Mouse (Mus musculus) limb, embryonic 15.5 days (tissue): ENCODE measurements at regions not wholly inside any gene's neighbourhood (a gene's known extent, or its start where the extent isn't known, plus 50 kb on each side); places are given as distances from the start of the nearest gene placed in this dataset.

Source experiments
- ATAC-seq: fragments of 200-750 bp; cut with Nextera tagmentation; 2 replicates; pipeline ENCODE4 v1.8.0; 2017; ENCODE audit warnings: low read depth, moderate TSS enrichment; ENCODE audit not compliant: insufficient number of reproducible peaks, low FRiP score, low TSS enrichment
- H3K27ac ChIP-seq: fragments of 300-500 bp; sonication (generic); 2 replicates; pipeline ENCODE4 v1.5.1; 2015; ENCODE audit warnings: moderate library complexity, mild to moderate bottlenecking, inconsistent platforms
- H3K27me3 ChIP-seq: fragments of 300-500 bp; sonication (generic); 2 replicates; pipeline ENCODE4 v1.6.1; 2015; ENCODE audit warnings: inconsistent platforms
- H3K36me3 ChIP-seq: fragments of 300-500 bp; sonication (generic); 2 replicates; pipeline ENCODE4 v1.6.1; 2015; ENCODE audit warnings: inconsistent platforms
- H3K4me1 ChIP-seq: fragments of 300-500 bp; sonication (generic); 2 replicates; pipeline ENCODE4 v1.6.1; 2015; ENCODE audit warnings: inconsistent platforms
- H3K4me2 ChIP-seq: fragments of 300-500 bp; sonication (generic); 2 replicates; pipeline ENCODE4 v1.6.1; 2015; ENCODE audit warnings: mild to moderate bottlenecking, inconsistent platforms
- H3K4me3 ChIP-seq: fragments of 300-500 bp; sonication (generic); 2 replicates; pipeline ENCODE4 v1.5.1; 2015; ENCODE audit warnings: mild to moderate bottlenecking, inconsistent platforms
- H3K9ac ChIP-seq: fragments of 300-500 bp; sonication (generic); 2 replicates; pipeline ENCODE4 v1.6.1; 2015; ENCODE audit warnings: inconsistent platforms
- H3K9me3 ChIP-seq: fragments of 300-500 bp; sonication (generic); 2 replicates; pipeline ENCODE4 v1.6.1; 2016; ENCODE audit warnings: inconsistent platforms
- WGBS: fragments of 180-500 bp; shearing (Covaris S2); methylation state at CpG from one replicate; pipeline ENCODE4 v1.1.7; 2015; 5-methylcytosine and 5-hydroxymethylcytosine counted together

DNA sequence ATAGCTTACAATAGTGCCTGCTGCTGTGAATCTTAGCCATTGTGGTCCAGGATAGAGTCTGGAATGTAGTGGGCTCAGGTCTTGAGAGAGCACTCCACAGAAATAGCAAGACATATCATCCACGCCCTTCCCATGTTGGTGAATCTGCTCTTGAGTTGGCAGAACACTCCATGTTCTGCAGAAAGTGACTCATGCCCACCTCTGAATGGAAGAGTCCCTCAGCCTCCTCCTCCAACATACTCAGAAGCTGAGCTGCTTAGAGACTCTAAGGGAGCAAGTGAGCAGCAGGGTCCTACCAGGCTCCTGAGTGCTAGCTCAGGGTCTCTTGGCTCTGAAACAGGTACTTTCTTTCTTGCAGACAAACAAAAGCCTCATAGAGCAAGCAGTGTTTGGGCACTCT lies 284.7 kb downstream of the Rps24 start:
- peaks cover 34% of the 10 kb centered on the region for H3K4me1 ChIP-seq
- 94% methylated on average over 1 of the region's 1 CpGs for WGBS
- no peaks in the 10 kb centered on the region for H3K36me3 ChIP-seq
- H3K4me3 ChIP-seq, result no peak overlapping the region
- H3K27me3 ChIP-seq, result no peaks in the 10 kb centered on the region
- H3K9ac ChIP-seq, result no peak overlapping the region
- no peaks in the 10 kb centered on the region for H3K9me3 ChIP-seq
- no peak overlapping the region for H3K4me2 ChIP-seq
- H3K27ac ChIP-seq, result no peak overlapping the region
- ATAC-seq, result no peak

DNA sequence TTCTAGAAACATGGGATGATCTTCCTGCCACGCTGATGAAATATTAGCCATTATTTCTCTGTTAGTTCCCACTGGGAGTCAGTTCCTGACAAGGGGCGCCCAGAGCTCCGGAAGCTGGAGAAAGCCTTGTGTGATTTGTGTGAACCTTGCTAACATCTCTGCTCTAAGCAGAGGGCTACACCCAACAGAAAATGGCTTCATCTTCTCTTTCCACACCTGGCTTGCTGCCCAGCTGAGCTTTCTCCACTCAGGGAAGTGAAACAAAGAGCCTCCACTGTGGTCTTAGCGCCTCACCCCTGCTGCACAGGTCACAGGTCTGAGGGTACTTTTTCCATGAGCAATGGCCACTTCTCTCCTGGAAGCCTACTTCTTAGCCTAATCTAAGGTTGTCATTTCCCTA lies 285.2 kb downstream of the Rps24 start:
- WGBS, result 73% methylated on average over 4 of the region's 4 CpGs
- ATAC-seq, result no peak

DNA sequence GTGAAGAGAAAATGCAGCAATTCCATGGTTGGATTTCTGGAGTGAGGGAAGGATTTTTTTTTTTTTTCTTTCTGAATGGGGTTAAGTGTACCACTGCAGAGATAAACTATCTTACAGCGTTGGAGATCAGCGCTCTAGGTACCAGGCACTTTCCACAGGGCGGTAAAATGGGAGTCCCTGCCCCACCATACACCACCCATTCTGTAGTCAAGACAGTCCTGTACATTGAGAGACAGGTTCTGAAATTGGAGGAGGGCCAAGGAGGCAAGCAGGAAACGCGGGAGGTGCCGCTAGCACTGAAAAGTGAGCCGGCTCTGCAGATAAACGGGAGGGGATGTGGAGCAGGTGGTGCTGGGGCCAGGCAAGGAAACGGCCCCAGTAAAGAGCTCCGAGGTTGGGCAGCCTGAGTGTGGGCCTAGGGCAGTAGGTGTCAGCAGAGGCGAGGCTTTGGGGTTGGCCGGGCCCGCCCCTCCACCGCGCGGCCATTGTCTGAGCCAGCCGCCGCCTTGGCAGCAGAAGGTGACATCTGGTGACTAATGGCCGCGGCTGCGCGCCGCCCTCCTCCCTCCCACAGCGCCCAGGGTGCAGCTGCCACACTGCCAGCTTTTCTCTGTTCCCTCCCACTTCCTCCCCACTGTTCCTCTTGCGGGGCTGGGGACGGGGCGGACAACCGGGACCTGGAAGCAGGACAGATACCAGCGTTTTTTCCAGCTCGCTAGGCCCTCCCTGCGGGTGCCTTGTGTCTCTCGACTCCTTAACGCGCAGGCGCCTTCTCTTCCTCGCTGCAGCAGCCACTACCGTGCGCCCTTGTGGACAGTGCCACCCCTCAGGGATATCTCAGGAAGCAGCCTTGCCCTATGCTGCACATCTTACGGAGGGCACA lies 292.1 kb downstream of the Rps24 start:
- Histone ChIP-seq H3K36me3 (no peaks in the 10 kb centered on the region), H3K4me1 (peaks cover 27% of the 10 kb centered on the region), H3K4me3 (peak overlapping the region; percentile 34), H3K4me2 (peak overlapping the region; percentile 58), H3K9ac (0 out of 2 replicates have a peak overlapping the region, but pooled peaks have one; percentile 14), H3K9me3 (no peaks in the 10 kb centered on the region), H3K27me3 (no peaks in the 10 kb centered on the region), H3K27ac (peak overlapping the region; percentile 90)
- ATAC-seq, result peak; percentile 88
- 2% methylated on average over 37 of the region's 39 CpGs for WGBS

More for the DNA sequence above, 285.2 kb downstream of the Rps24 start:
- no peaks in the 10 kb centered on the region for H3K9me3 ChIP-seq
- no peak overlapping the region for H3K4me2 ChIP-seq
- no peak overlapping the region for H3K9ac ChIP-seq
- peaks cover 34% of the 10 kb centered on the region for H3K4me1 ChIP-seq
- no peaks in the 10 kb centered on the region for H3K27me3 ChIP-seq
- no peak overlapping the region for H3K4me3 ChIP-seq
- no peak overlapping the region for H3K27ac ChIP-seq
- no peaks in the 10 kb centered on the region for H3K36me3 ChIP-seq

DNA sequence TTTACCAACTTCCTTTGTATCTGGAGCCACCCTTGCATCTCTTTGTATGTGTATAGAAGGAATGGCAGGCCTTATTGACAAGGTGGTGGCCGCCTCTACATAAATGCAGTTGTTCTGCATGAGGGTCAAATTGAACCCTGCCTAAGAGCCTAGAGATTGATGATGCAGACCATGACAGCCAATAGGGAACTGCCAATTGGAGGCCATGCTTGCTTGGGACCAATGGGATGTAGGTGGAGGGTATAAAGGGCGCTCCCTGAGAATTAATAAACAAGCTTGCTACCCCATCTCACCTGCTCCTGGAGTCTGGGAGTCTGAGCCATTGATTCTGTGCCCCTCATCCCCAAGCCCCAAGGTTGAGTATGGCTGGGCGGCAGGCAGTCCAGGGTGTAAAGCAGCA lies 294.7 kb downstream of the Rps24 start:
- Histone ChIP-seq H3K9me3 (no peaks in the 10 kb centered on the region), H3K9ac (no peak overlapping the region), H3K27me3 (no peaks in the 10 kb centered on the region), H3K36me3 (no peaks in the 10 kb centered on the region), H3K4me3 (no peak overlapping the region), H3K27ac (no peak overlapping the region), H3K4me1 (peaks cover 27% of the 10 kb centered on the region), H3K4me2 (no peak overlapping the region)
- ATAC-seq, result no peak
- WGBS, result 87% methylated on average over 3 of the region's 3 CpGs

DNA sequence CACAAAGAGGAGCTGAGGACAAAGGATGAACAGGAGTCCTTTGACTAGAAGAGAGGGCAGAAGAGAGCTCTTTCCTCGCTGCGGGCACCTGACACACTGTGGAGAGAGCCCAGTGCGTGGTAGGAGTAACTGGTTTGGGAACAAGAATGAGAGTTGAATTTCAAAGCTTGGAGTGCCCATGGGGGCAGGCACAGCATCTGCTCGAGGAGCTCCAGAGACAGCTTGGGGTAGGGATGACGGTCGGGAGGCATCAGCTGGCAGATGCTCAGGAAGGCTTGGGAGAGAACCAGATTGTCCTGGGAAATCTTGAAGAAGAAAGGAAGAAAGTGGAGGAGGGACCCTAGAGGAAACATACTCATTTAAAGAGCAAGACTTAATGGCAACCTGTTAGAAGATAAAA lies 297.0 kb downstream of the Rps24 start:
- H3K9me3 ChIP-seq, result no peaks in the 10 kb centered on the region
- H3K27me3 ChIP-seq, result no peaks in the 10 kb centered on the region
- no peaks in the 10 kb centered on the region for H3K36me3 ChIP-seq
- no peak overlapping the region for H3K4me3 ChIP-seq
- H3K4me2 ChIP-seq, result no peak overlapping the region
- H3K27ac ChIP-seq, result no peak overlapping the region
- H3K9ac ChIP-seq, result no peak overlapping the region
- WGBS, result 63% methylated on average over 6 of the region's 6 CpGs
- no peak for ATAC-seq
- H3K4me1 ChIP-seq, result peaks cover 19% of the 10 kb centered on the region

DNA sequence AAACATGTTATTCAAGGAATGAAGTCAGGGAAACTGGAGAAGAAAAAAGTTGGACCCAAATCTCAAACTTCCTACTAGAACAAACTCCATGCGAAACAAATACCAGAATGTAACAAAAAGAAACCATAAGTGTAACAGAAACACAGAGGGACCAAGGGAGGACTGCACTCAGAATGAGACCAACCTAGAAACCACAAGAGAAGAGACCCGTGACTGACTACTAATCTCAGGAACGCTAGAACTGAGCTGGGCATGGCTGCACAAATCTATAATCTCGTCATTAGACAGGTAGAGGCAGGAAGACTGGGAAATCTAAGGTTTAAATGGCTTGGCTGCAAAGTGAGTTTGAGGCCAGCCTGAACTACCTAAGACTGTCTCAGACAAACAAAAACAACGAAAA lies 298.5 kb downstream of the Rps24 start:
- Histone ChIP-seq H3K27ac (no peak overlapping the region), H3K4me3 (no peak overlapping the region), H3K4me2 (no peak overlapping the region), H3K9me3 (no peaks in the 10 kb centered on the region), H3K36me3 (no peaks in the 10 kb centered on the region), H3K4me1 (peaks cover 3% of the 10 kb centered on the region), H3K27me3 (no peaks in the 10 kb centered on the region), H3K9ac (no peak overlapping the region)
- WGBS, result 80% methylated on average over 5 of the region's 5 CpGs
- no peak for ATAC-seq

DNA sequence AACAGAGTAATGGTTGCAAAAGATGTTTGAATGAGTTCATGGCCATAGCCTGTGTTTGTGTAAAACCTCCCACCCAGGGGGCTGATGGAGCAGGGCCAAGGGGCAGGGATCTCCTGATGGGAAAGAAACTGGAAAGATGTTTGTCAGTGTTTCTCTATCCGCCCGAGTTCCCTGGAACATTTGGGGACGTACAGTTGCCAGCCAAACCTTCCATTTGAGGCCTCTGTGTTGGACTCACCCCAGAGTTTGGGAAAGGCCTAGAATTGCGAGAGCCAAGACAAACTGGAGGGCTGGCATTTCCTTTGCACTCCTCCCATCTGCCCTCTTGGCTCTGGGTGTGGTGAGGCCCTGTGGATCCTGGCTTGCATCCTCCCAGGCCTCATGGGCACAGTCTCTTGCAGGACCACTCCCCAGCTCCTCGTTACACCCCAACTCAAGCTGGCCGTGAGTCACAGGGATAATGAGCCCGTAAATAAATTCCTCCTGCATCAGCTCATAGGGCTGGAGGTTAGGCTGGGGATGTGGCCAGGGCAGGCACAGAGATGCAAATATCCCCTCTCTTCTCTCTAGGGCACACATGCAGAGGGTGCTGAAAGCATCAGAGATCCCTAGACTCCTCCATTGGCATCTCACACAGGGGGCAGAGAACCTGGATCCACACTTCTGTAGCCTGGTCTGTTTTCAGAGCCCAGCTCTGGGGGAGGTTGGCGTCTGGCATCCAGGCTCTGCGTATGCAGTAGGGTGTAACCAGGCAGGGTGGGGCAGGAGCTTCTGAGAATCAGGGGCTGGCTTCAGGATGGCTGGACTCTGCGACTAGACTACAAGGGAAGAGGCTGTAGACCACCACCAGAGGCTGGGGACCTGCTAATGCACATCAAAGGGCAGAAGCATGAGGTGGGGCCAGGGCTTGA lies 306.7 kb downstream of the Rps24 start:
- 22% methylated on average over 10 of the region's 10 CpGs for WGBS
- peak; percentile 94 for ATAC-seq
- H3K36me3 ChIP-seq, result no peaks in the 10 kb centered on the region
- H3K27me3 ChIP-seq, result no peaks in the 10 kb centered on the region
- H3K4me3 ChIP-seq, result no peak overlapping the region
- H3K9me3 ChIP-seq, result no peaks in the 10 kb centered on the region
- H3K4me2 ChIP-seq, result no peak overlapping the region
- H3K27ac ChIP-seq, result peak overlapping the region; percentile 92
- H3K4me1 ChIP-seq, result peaks cover 31% of the 10 kb centered on the region
- no peak overlapping the region for H3K9ac ChIP-seq

DNA sequence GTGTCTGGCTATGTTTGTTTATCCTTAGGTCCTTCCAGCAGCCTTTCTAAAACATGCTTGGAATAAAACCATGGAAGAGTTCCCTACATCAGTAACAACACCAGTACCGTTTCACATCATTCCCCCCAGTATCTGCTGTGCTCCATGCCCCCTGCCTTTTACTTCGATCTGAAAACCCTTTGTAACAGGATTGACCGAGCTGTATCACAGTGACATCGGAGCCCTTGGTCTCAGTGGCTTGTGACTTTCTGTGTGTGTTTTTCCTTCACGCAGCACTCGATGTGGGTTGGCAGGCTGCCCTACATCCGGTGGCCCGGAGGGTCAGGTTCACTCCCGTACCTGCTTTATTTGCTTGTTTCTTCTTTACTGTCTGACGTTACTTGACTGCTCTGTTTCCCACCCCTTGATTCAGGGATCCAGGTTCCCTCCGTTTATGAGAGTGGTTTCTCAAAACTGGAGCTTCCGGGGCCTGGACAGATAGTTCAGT lies 307.5 kb downstream of the Rps24 start:
- H3K27ac ChIP-seq, result peak overlapping the region; percentile 92
- H3K9me3 ChIP-seq, result no peaks in the 10 kb centered on the region
- no peak for ATAC-seq
- H3K4me1 ChIP-seq, result peaks cover 31% of the 10 kb centered on the region
- 45% methylated on average over 12 of the region's 12 CpGs for WGBS
- H3K4me3 ChIP-seq, result no peak overlapping the region
- no peaks in the 10 kb centered on the region for H3K36me3 ChIP-seq
- no peak overlapping the region for H3K9ac ChIP-seq
- H3K27me3 ChIP-seq, result no peaks in the 10 kb centered on the region
- no peak overlapping the region for H3K4me2 ChIP-seq

DNA sequence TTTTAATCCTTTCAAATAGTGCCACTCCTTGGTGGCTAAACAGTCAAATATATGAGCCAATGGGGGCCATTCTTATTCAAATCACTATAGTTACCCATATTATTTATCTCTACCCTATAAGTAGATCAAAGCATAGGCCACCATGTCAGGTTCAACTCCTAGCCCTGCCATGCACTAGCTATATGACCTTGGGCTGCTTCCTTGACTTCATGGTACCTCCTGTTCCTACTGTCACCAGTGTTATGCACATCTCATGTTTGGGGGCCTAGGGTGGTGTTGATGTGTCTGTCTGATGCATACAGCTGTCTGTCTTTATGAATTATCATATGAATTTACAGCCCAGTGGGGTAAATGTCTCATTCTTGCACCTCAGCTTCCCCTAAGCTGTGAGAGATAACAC lies 310.6 kb downstream of the Rps24 start:
- Histone ChIP-seq H3K9ac (no peak overlapping the region), H3K4me2 (no peak overlapping the region), H3K9me3 (no peaks in the 10 kb centered on the region), H3K27ac (no peak overlapping the region), H3K4me3 (no peak overlapping the region), H3K27me3 (no peaks in the 10 kb centered on the region), H3K36me3 (no peaks in the 10 kb centered on the region), H3K4me1 (peaks cover 27% of the 10 kb centered on the region)
- no peak for ATAC-seq

DNA sequence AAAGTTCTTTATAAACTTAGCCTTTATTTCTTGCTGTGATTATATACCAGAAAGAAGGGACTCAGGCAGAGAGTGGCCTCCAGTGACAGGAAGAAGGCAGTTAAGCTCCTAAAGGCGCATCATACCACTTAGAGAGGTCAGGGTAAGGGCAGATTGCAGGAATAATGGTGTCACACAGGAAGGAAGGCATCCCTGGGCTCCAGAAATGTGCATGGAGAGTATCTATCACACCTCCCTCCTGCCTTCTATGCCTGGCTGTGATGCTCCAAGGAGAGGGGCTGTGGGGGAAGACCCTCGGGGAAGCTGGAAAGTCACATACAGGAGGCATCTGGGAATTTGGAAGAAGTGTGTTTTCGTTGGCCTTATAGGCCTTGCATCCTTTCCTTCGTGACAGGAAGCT lies 311.1 kb downstream of the Rps24 start:
- Histone ChIP-seq H3K4me1 (peaks cover 24% of the 10 kb centered on the region), H3K4me2 (no peak overlapping the region), H3K27me3 (no peaks in the 10 kb centered on the region), H3K36me3 (no peaks in the 10 kb centered on the region), H3K9me3 (no peaks in the 10 kb centered on the region), H3K4me3 (no peak overlapping the region), H3K27ac (no peak overlapping the region), H3K9ac (no peak overlapping the region)
- ATAC-seq, result no peak
- 53% methylated on average over 4 of the region's 4 CpGs for WGBS

DNA sequence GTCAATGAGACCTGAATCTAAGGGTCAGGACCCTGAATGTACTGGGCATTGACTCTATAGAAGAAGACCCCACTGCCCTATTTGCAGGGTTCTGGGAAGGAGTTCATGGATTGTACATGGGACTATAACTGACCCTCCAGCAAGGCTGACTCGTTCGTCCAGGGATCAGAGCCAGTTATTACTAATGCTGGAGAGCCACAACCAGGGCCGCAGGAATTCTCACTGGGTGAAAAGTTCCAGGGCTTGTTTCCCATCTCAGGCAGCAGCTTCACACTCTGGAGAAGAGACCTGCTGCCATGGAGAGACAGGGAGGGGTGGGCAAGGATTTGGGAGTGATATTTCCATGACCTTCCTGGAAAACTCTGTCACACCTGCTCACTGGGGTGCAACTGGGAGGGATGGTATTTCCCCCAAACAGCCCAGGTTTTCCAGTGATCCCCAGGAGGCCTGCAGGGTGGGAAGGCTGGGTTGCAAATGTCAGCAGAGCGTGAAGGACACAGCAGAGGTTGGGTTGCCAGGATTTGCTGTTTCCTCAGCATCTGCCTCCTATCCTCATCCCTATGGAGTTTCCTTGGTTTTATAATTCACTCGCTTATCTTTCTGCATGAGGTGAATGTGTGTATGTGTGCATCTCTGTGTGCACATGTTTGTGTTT lies 316.2 kb downstream of the Rps24 start:
- no peaks in the 10 kb centered on the region for H3K27me3 ChIP-seq
- whole genome bisulfite sequencing, result 67% methylated on average over 5 of the region's 5 CpGs
- no peak overlapping the region for H3K27ac ChIP-seq
- H3K4me1 ChIP-seq, result peaks cover 11% of the 10 kb centered on the region; the same call in 1 of the 2 replicates
- no peaks in the 10 kb centered on the region for H3K36me3 ChIP-seq
- H3K4me2 ChIP-seq, result no peak overlapping the region
- no peak for ATAC-seq
- H3K9me3 ChIP-seq, result no peaks in the 10 kb centered on the region
- H3K9ac ChIP-seq, result no peak overlapping the region
- H3K4me3 ChIP-seq, result no peak overlapping the region
